Mouse (Mus musculus): ENCODE measurements around the gene Klhl3.

Klhl3 gene

DNA sequence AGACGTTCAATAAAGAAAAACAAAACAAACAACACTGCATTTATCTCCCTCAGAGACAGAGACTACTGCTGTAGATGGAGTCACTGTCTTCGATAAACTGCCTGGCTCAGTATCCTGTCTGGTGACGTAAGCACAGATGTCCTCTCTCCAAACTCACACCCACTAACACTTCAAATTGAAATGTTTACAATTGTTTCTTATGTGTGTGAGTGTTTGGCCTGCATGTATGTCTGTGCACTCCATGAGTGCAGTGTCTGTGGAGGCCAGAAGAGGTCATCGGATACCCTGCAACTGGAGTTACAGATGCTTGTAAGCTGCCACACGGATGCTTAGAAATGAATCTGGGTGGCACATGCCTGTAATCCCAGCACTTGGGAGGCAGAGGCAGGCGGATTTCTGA, 96.1 kb downstream of the Klhl3 start:
- DNase-seq = no peak

DNA sequence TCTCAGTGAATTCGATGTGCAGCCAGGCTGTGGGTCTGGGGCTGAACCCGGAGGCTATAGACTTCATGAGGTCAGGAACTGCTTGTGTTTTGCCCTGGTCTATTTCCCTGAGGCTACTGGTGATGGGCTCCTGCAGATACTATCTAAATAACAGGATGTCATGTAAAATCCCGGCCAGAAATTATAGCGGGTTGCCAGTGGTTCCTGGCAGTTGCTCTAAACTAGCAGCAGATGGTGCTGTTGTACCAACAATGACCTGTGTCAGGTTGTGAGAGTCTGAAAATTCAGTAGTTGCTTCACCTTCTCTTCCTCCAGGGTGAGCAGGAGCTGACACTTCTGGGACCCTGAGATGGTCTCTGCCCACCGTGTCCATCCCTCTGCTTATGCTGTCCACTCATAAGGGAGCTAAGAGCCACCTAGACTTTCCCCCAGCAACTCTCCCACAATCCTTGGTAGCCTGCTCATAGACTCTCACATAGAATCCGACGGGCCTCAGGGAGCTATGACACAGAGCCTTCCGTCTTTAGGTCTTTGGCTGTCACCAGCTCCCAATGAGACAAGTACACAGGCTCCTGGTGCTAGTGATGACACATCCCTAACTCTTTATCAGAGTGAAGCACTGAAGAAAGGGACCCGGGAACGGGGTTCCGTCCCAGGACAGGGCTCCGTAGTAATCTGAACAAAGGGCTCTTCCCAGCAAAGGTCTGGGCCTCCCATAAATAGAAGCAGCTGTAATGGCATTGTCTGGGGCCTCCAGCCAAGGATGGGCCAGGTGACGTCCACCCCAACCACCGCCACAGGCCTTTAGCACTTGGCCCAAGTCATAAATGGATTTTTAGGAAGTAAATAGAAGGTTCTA, 101.1 kb downstream of the Klhl3 start:
- DNase-seq = peak; percentile 19

DNA sequence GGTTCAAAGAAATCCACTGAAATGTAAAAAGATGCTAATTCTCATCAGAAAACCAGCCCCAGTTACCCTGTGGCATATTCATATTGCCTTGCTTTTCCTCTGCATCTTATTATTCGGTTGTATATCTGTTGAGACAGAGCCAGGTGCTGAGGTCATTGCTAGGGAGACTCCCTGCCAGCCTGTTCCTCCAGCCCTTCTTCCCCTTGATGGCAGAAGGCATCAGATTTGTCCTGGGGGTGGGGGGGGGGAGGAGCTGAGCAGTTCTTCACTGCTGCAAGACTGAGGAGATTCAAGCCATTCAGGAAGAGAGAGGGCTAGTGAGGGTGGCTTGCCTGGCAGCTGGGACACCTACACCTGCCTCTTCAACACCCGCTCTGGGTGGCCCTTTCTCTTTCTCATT, 101.9 kb downstream of the Klhl3 start:
- DNase-seq = no peak

DNA sequence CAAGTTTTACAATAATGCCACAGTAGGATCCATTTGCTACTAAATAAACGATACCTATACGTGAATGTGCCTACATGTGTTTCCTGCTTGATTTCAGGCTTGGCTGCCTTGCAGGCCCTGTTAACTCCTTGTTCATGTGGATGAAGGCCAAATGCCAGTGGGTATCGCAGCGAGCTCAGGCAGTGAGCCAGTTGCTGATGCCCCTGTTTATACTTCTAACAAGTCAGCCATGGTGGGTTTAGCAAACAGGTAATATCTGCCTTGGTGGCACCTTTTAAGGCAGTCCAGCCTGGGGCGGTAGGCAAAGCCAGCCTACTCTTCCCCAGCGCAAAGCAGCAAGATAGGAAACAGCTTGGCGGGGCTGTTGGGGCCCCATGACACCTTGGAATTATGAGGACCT, 103.0 kb downstream of the Klhl3 start:
- no peak for DNase-seq

DNA sequence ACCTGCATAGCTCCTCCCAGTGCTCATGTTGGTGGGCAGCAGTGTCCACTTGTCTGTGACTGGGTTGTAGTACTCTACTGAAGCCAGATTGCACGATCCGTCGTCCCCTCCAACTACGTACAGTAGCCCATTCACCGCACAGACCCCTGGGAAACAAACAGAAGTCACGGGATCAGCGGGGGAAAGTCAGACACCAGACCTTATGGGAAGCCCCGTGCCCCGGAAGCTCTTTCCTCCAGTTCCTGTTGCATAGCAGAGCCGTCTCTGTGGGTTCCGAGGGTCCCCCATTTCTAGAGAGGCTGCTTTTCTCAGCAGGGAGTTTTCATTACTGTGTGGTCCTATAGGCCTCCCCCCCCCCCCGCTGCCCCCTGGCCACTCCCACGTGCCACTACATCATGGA, 104.1 kb downstream of the Klhl3 start:
- no peak for DNase-seq

DNA sequence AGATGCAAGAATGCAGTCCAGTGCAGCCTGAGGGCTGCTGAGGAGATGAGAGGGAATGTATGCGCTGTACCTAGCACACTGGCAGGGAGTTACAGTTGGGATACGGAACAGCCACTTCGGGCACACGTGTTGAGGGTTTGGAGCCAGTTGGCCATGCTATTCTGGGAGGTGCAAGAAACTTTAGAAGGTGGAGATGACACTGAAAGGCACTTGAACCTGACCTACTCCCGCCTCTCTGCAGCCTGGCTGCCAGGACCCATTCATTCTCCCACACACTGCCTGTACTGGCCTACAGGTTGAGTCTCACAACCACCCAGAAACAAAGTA, 105.4 kb downstream of the Klhl3 start:
- DNase-seq = no peak

DNA sequence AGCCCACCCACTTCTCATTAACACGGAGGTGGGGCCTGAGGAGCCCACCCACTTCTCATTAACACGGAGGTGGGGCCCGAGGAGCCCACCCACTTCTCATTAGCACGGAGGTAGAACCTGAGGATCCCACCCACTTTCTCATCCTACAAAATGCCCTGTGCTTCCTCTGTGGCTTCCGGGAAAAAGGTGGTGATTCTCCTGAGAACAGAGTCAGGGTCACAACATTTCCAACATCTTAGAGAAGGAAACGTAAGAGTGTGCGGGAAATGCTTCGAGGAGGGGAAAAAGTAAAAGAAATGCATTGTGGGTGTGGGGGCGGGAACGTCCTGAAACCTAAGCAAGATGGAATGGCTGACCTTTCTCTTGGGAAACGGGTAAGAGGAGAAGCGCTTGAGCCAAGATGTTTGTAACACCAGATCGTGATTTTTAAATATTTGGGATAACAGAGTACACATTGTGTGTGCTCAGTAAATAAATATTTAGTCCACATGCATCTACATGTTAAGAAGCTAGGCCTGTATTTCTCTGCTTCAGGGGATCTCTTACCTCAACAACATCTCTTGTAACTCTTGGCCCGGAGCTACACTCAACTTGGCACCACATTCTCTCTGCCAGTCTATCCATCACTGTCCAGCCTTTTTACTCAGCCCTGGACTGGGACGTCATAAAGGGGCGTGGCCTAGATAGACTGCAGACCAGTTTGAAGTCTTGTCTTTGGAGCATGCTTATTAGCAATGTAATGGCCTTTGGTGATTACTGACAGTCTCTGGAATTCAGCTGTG, 105.9 kb downstream of the Klhl3 start:
- no peak for DNase-seq

DNA sequence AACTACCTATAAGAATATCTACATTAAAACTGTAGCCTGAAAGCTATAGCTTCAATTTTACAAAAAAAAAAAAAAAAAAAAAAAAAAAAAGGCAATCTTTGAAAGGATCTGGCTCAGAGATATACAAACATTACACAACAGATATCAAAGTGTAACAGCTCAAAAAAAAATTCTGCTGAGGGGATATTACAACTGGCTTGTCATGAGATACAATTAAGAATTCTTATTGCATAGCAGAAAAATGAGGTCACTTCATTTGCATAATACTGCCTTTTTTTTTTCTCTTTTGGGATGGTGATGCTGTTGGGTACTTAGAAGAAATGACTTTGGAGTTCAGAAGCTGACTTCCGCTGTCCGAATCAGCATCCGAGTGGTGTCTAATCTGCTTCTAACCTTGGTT, 111.6 kb downstream of the Klhl3 start:
- no peak for DNase-seq

DNA sequence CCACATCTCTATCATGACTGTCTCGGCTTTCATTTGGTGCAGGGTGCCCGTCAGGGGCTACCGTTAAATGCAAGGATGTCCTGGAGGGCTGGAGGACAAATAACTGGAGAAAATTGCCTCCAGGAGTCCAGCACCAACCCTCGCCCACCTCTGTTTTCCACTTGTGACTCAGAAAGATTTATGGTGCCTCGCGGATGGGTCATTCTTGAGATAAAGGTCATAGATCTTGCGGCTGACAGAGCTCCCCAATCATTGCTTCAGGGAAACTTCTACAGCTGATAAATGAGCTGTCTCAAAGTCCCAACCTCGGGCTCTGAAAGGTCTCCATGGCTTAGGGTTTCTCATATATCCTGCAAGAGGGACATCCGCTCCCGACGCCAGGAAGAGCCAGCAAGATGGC, 116.9 kb downstream of the Klhl3 start:
- no peak for DNase-seq

DNA sequence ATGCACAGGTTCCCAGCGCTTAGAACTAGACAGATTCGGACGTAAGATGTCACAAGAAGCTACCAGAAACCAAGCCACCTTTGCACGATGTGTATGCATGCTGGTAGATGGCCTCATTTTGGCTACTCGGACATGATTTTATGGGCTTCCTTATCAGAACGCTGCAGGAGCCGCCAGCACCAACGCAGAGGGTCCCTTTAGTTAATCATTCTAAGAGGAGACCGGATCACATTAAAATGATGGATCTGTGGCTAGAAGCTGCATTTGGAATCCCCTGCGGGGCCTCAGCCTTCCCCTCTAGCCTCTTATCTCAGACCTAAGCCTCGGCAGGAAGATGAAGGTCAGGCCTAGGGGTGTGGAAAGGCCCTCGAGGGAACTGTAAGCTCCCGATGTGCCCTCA, 117.5 kb downstream of the Klhl3 start:
- DNase-seq = no peak

DNA sequence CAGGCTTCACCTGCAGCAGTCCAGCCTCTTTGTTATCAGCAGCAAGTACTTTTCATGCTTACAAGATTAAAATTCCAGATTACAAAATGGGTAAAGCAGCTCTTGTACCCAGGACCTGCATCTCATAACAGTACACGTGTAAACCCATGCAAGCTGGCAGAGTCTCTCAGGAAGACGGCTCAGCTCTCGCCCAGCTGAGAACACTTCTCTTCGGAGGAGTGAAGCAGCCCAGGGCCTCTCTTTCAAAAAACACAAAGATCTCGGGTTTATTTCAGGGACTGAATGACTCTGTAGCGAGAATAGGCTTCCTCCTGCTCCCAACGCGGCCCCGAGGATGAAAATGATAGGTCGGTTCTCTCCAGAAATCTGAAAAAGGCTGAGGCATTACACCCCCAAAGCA, 128.8 kb downstream of the Klhl3 start:
- no peak for DNase-seq

DNA sequence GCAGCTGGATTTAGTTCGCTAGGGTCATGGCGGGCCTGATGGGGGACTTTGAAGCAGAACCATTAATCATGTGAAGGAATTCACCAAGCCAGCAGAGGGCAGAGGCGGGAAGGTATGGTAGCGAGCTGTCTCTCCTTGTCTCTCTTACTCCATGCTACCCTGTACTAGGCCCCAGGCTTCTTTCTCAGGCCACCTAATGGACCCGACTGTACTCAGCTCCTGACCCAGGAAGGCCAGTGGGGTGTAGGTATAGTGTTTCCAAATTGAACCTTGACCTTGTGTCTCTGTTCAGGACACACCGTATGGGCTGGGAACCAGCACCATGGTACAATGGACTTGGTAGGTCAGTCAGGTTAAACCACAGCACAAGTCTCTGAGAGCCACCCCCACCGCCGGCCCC, 129.2 kb downstream of the Klhl3 start:
- no peak for DNase-seq

DNA sequence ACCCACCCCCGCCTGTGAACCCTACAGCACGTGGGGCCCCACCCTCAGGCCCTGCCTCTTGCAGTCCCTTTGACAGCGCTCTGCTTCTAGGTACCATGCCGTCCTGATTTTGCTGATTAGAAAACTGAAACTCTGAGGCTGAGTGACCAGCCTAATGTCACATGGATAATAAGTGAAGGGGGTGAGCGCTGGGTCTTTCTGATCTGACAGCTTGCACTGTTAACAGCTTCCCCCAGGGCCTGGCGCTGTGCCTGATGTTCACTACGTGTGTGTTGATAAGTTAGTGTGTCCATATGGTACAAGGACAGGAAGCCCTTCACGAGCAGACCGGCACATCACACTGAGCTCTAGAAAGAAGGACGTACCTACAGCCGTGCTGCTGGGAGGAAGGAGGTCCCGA, 130.1 kb downstream of the Klhl3 start:
- DNase-seq = peak; percentile 29

DNA sequence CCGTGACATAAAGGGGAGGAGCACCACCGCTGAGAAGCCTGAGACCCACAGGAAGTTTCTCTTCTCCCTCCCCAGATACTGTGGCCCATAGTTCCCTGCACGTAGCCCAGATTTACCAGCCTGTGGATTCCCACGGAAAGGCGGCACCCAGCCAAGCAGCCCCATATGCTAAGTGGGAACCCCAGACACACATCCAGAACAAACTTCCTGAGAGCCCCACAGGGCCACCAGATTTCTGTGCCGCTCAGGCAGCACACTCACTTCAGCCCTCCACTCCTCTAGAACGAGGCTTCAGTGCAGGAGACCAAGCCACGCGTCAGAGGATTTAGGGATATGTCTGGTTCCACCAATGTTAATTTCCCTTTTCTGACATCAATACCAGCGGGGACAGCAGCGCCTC, 130.5 kb downstream of the Klhl3 start:
- no peak for DNase-seq

DNA sequence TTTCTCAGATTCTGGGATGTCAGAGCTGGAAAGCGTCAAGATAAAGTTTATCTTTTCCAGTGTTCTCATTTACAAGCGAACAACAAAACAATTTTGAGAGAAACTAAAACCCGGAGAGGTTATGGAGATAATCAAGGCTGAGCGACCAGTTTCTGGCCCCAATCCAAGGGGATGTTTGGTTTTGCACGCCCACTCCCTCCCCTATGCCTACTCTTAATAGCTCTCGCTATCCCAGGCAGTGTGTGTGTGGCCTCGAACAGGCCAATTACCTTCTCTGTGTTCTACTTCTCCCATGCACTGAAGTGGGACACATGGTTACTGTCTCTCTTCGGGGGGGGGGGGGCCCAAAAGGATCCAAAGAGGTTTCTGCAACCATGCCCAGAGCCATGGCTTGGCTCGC, 132.7 kb downstream of the Klhl3 start:
- peak; percentile 13 for DNase-seq

DNA sequence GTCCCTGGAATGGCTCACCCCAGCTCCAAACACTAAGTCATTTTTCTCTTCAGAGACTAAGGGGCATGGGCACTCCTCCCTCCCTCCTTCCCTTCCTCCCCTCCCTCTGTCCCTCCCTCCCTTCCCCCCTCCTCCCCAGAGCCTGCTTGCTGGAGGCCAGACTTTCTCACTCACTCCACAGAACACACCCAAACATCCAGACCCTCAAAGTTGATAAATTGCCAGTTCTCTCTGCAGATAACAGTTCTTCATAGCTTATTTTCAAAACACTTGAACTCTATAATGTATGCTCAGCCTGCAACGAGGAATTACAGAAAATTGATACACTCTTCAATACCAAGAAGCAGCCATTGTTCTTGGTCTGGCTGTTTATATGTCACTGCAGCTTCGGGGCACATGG, 133.3 kb downstream of the Klhl3 start:
- no peak for DNase-seq

DNA sequence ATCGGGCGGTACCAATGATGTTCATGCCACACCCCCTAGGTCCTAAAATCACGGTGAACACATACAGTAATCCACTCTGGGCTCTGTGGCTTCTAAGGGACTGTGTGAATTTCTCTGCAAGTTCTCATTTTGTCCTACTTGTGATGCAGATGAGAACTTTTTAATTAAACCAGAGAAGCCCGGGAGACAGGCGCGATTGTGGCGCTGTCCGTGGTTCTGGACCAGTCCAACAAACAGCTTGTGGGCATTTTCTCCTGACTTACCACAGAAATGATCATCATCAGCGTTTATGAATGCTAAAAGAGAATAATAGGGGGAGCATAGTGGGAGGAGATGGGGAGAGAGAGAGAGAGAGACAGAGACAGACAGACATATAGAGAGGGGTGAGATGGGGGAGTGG, 134.5 kb downstream of the Klhl3 start:
- DNase-seq = peak; percentile 13

DNA sequence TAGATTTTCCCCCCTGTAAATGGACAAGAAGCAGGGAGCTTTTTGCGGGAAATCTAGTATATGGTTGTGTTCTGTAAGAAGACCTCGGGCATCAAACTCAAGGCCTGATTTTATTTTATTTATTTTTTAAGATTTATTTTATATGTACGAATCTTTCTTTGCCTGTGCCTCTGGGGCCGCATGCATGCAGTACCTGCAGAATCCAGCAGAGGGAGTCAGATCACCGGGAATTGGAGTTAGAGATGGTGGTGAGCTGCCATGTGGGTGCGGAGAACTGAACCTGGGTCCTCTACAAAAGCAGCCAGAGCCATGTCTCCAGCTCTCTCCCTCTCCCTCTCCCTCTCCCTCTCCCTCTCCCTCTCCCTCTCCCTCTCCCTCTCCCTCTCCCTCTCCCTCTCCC, 135.7 kb downstream of the Klhl3 start:
- DNase-seq = no peak

DNA sequence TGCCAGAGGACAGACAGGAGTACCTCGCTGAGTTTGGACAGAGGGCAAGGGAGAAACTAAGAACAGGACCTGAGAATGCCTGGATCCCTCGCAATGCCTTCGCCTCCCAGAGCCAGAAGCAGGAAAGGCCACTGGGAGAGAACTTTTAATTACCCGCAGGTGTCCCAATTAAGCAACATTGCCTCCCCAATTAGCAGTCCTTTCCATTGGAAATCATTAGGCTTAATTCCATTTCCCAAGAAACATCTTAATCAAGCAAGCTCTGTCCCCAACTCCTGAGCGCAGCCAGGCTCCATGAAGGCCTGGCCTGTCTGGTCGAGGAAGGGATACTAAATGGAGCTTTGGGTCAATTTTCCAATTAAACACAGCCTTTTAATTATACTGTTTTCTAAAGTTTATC, 147.7 kb downstream of the Klhl3 start:
- DNase-seq = no peak

DNA sequence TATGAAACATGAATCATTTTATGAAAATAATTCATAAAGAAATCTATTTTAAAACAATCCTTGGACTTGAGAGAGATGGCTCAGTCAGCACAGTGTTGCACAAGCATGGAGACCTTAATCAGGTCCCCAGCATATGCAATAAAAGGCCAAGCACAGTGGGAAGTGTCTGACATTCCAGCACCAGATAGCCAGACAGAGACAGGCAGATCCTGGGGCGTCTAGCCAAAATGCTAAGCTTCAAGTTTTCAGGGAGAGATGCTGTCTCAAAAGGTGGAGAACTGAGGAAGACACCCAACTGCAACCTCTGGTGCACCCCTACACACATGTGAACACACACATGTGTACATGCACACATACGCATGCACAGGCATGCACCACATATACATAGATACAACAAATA, 153.1 kb downstream of the Klhl3 start:
- no peak for DNase-seq

DNA sequence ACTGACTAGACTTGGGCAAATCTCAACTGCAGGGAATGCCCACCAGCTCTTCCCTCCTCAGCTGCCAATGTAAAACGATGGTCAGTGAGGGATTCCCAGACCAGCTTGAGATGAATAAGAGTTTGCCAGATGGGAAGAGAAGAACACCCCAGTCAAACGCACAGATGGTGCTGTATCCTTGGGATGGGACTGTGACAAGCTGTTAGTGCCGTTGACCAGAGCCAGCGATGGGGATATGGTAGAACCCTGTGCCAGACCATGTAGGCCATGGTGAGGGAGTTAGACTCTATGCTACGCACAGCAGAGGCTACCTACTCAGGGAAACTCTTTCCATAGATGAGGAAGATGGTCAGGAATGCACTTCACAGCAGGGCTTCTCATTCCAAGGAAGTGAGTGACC, 153.6 kb downstream of the Klhl3 start:
- no peak for DNase-seq
